Mouse (Mus musculus): ENCODE data around the gene Rplp1. TPM values are rescaled to one million over a fixed set of nuclear protein-coding genes. Genes with fewer than 3 reads are reported as not detected.

Rplp1 gene
- polyA plus RNA-seq, 1 experiment from 2014 or later = 856 TPM

GRCm38 (mm10) chr9:61933333-61933732 is 19.0 kb upstream of the Rplp1 start:
- Histone ChIP-seq H3K4me3 (no peak overlapping the region), H3K4me1 (no peaks in the 10 kb centered on the region)
- WGBS = 90% methylated on average over 2 of the region's 2 CpGs

GRCm38 (mm10) chr9:61932009-61932408 is 17.7 kb upstream of the Rplp1 start:
- Histone ChIP-seq H3K4me3 (no peak overlapping the region), H3K27me3 (replicated peaks) (no peaks in the 10 kb centered on the region), H3K9me3 (no peaks in the 10 kb centered on the region), H3K36me3 (replicated peaks) (no peaks in the 10 kb centered on the region), H3K4me2 (no peak overlapping the region), H3K27ac (no peak overlapping the region), H3K4me1 (no peaks in the 10 kb centered on the region), H3K9ac (no peak overlapping the region)
- WGBS = 92% methylated on average over 3 of the region's 3 CpGs
- no peak for ATAC-seq (replicated peaks)

More at GRCm38 (mm10) chr9:61933333-61933732, 19.0 kb upstream of the Rplp1 start:
- Histone ChIP-seq H3K27me3 (replicated peaks) (no peaks in the 10 kb centered on the region), H3K9me3 (no peaks in the 10 kb centered on the region), H3K4me2 (no peak overlapping the region), H3K36me3 (replicated peaks) (no peaks in the 10 kb centered on the region), H3K9ac (no peak overlapping the region), H3K27ac (no peak overlapping the region)
- ATAC-seq (replicated peaks) = no peak

GRCm38 (mm10) chr9:61925086-61925660 is 10.8 kb upstream of the Rplp1 start:
- H3K36me3 ChIP-seq (replicated peaks) = no peaks in the 10 kb centered on the region
- H3K27me3 ChIP-seq (replicated peaks) = no peaks in the 10 kb centered on the region
- H3K4me3 ChIP-seq = no peak overlapping the region
- no peak overlapping the region for H3K4me2 ChIP-seq
- 92% methylated on average over 10 of the region's 10 CpGs for WGBS
- ATAC-seq (replicated peaks) = no peak
- no peak overlapping the region for H3K27ac ChIP-seq
- H3K9me3 ChIP-seq = no peaks in the 10 kb centered on the region
- no peaks in the 10 kb centered on the region for H3K4me1 ChIP-seq
- H3K9ac ChIP-seq = no peak overlapping the region

GRCm38 (mm10) chr9:61920331-61920730 is 6.0 kb upstream of the Rplp1 start:
- no peak overlapping the region for H3K27ac ChIP-seq
- no peak overlapping the region for H3K4me2 ChIP-seq
- ATAC-seq (replicated peaks) = no peak
- WGBS = 96% methylated on average over 6 of the region's 6 CpGs
- no peak overlapping the region for H3K9ac ChIP-seq
- no peaks in the 10 kb centered on the region for H3K9me3 ChIP-seq
- no peak overlapping the region for H3K4me3 ChIP-seq
- peaks cover 3% of the 10 kb centered on the region; the same call in 1 of the 2 replicates for H3K4me1 ChIP-seq
- H3K36me3 ChIP-seq (replicated peaks) = no peaks in the 10 kb centered on the region
- H3K27me3 ChIP-seq (replicated peaks) = no peaks in the 10 kb centered on the region

GRCm38 (mm10) chr9:61919464-61919863 is 5.1 kb upstream of the Rplp1 start:
- Histone ChIP-seq H3K27me3 (replicated peaks) (no peaks in the 10 kb centered on the region), H3K4me3 (no peak overlapping the region), H3K4me1 (peaks cover 8% of the 10 kb centered on the region), H3K27ac (no peak overlapping the region), H3K9me3 (no peaks in the 10 kb centered on the region), H3K36me3 (replicated peaks) (no peaks in the 10 kb centered on the region), H3K9ac (no peak overlapping the region), H3K4me2 (no peak overlapping the region)
- 96% methylated on average over 5 of the region's 5 CpGs for whole genome bisulfite sequencing
- ATAC-seq (replicated peaks) = no peak

GRCm38 (mm10) chr9:61917436-61917835 is 3.1 kb upstream of the Rplp1 start:
- no peak for ATAC-seq (replicated peaks)
- H3K4me3 ChIP-seq = no peak overlapping the region
- peaks cover 21% of the 10 kb centered on the region for H3K4me1 ChIP-seq
- no peaks in the 10 kb centered on the region for H3K9me3 ChIP-seq
- 93% methylated on average over 6 of the region's 6 CpGs for WGBS
- H3K4me2 ChIP-seq = no peak overlapping the region
- H3K9ac ChIP-seq = no peak overlapping the region
- H3K27me3 ChIP-seq (replicated peaks) = no peaks in the 10 kb centered on the region
- peaks cover 4% of the 10 kb centered on the region; the same call in 1 of the 2 replicates for H3K36me3 ChIP-seq (replicated peaks)
- no peak overlapping the region for H3K27ac ChIP-seq

GRCm38 (mm10) chr9:61916986-61917385 is 2.6 kb upstream of the Rplp1 start:
- Histone ChIP-seq H3K9me3 (no peaks in the 10 kb centered on the region), H3K36me3 (replicated peaks) (peaks cover 8% of the 10 kb centered on the region; the same call in 1 of the 2 replicates), H3K9ac (no peak overlapping the region; the same call in 1 of the 2 replicates), H3K27ac (no peak overlapping the region), H3K4me3 (no peak overlapping the region), H3K4me1 (peaks cover 21% of the 10 kb centered on the region), H3K4me2 (no peak overlapping the region), H3K27me3 (replicated peaks) (no peaks in the 10 kb centered on the region)
- no peak for ATAC-seq (replicated peaks)
- WGBS = 94% methylated on average over 3 of the region's 3 CpGs

GRCm38 (mm10) chr9:61915393-61916005 is 1.2 kb upstream of the Rplp1 start:
- peak overlapping the region; percentile 82 for H3K4me2 ChIP-seq
- peaks cover 12% of the 10 kb centered on the region for H3K36me3 ChIP-seq (replicated peaks)
- peak overlapping the region; percentile 96 for H3K4me3 ChIP-seq
- peak overlapping the region; percentile 66; the same call in 1 of the 2 replicates for H3K9ac ChIP-seq
- 45% methylated on average over 4 of the region's 4 CpGs for WGBS
- no peaks in the 10 kb centered on the region for H3K27me3 ChIP-seq (replicated peaks)
- H3K4me1 ChIP-seq = peaks cover 21% of the 10 kb centered on the region
- H3K27ac ChIP-seq = peak overlapping the region; percentile 95
- ATAC-seq (replicated peaks) = no peak
- no peaks in the 10 kb centered on the region for H3K9me3 ChIP-seq

- ATAC-seq (replicated peaks) = no peak
These were observed 567 bp upstream of the Rplp1 start for GRCm38 (mm10) chr9:61914917-61915300.

GRCm38 (mm10) chr9:61911300-61912128 is 2.8 kb downstream of the Rplp1 start:
- no peak overlapping the region for H3K4me2 ChIP-seq

More at GRCm38 (mm10) chr9:61914917-61915300, 567 bp upstream of the Rplp1 start:
- Histone ChIP-seq H3K4me2 (peak overlapping the region; percentile 82), H3K4me1 (peaks cover 21% of the 10 kb centered on the region), H3K27ac (peak overlapping the region; percentile 95), H3K9me3 (no peaks in the 10 kb centered on the region), H3K4me3 (peak overlapping the region; percentile 96), H3K9ac (peak overlapping the region; percentile 66), H3K27me3 (replicated peaks) (no peaks in the 10 kb centered on the region), H3K36me3 (replicated peaks) (peaks cover 12% of the 10 kb centered on the region)
- 4% methylated on average over 13 of the region's 13 CpGs for WGBS

GRCm38 (mm10) chr9:61910526-61911256 is 3.7 kb downstream of the Rplp1 start:
- no peak overlapping the region for H3K4me2 ChIP-seq
- H3K4me3 ChIP-seq = no peak overlapping the region
- peaks cover 21% of the 10 kb centered on the region for H3K4me1 ChIP-seq
- H3K9me3 ChIP-seq = no peaks in the 10 kb centered on the region
- no peak overlapping the region for H3K27ac ChIP-seq
- no peaks in the 10 kb centered on the region for H3K27me3 ChIP-seq (replicated peaks)
- H3K36me3 ChIP-seq (replicated peaks) = peaks cover 12% of the 10 kb centered on the region
- no peak overlapping the region for H3K9ac ChIP-seq
- ATAC-seq (replicated peaks) = no peak
- 50% methylated on average over 20 of the region's 20 CpGs for WGBS

More at GRCm38 (mm10) chr9:61911300-61912128, 2.8 kb downstream of the Rplp1 start:
- no peaks in the 10 kb centered on the region for H3K27me3 ChIP-seq (replicated peaks)
- peaks cover 21% of the 10 kb centered on the region for H3K4me1 ChIP-seq
- 52% methylated on average over 6 of the region's 6 CpGs for WGBS
- no peak overlapping the region for H3K27ac ChIP-seq
- ATAC-seq (replicated peaks) = no peak
- no peaks in the 10 kb centered on the region for H3K9me3 ChIP-seq
- no peak overlapping the region for H3K9ac ChIP-seq
- no peak overlapping the region for H3K4me3 ChIP-seq
- peaks cover 12% of the 10 kb centered on the region for H3K36me3 ChIP-seq (replicated peaks)

- Histone ChIP-seq H3K27me3 (replicated peaks) (no peaks in the 10 kb centered on the region), H3K4me2 (no peak overlapping the region), H3K4me1 (peaks cover 13% of the 10 kb centered on the region), H3K4me3 (no peak overlapping the region), H3K9me3 (no peaks in the 10 kb centered on the region), H3K27ac (no peak overlapping the region), H3K36me3 (replicated peaks) (peaks cover 12% of the 10 kb centered on the region), H3K9ac (no peak overlapping the region)
- WGBS = 98% methylated on average over 1 of the region's 1 CpGs
- ATAC-seq (replicated peaks) = no peak
These were observed 4.7 kb downstream of the Rplp1 start for GRCm38 (mm10) chr9:61909633-61910032.
